11 mouse cellular contexts compared by ENCODE assay signal in the genomic region with DNA sequence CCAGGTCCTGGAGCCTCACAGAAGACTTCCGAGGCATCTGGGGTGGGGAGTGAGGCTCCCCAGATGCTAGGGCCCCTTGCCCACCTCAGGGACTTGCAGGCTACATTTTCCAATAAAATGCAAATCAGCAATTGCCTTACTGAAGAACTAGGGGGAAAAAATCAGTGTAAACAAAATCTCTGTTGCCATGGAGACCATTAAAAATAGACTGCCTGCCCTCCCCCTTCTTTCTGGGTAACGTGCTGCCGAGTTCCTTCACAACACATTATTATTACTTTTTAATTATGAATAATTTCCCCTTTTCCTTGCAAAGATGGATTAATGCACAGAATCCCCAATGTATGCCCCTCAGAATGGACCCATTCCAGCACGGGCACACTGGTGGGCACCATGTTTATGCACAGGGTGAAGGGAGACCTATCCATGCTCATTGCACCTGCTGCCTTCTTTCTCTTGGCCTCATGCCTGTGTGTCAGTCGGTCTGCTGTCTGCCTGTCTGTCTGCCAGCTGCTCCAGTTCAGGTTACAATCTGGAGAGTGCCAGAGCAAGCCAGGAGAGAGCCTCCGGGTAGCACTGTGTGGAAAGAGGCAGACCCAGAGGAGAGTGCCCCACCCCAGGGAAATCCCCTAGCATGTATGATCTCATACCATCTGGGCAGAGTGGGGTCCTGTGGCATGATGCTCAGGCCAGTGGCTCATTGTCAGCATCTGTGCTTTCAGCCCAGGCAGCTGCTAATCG.
A peak's percentile ranks its signal among the peaks of the same experiment; 100 is the strongest.
DNase-seq lines count a peak whose midpoint lies in the region; ATAC-seq and TF ChIP-seq lines count a peak whose summit lies in the region.
"Had no signal": no experiment of that assay in that cellular context is flagged by ENCODE, and none has a peak within 500 bp of the region (broad histone marks: within the 10 kb centered on the region; RNA-seq: fewer than 3 reads in every experiment).

No protein-coding gene starts in this region.

- H3K4me3 ChIP-seq in hindbrain, embryonic 11.5 days (ENCODE audit: low read depth, low read length), result no peak overlapping the region
- H3K4me3 ChIP-seq in hindbrain, embryonic 10.5 days, result no peak overlapping the region
- H3K4me3 ChIP-seq in C2C12 (ENCODE audit: insufficient read depth, poor library complexity, severe bottlenecking), result no peak overlapping the region
- no peak overlapping the region for H3K4me3 ChIP-seq in embryonic facial prominence, embryonic 15.5 days (replicated peaks)
- no peak overlapping the region for H3K4me3 ChIP-seq in midbrain, embryonic 15.5 days
- H3K4me3 ChIP-seq: embryonic facial prominence, embryonic 13.5 days; gastrocnemius, adult 2 months; limb, embryonic 15.5 days had no signal

- H3K27ac ChIP-seq in hindbrain, embryonic 11.5 days (ENCODE audit: low read depth, low read length), result 0 out of 2 replicates have a peak overlapping the region, but pooled peaks have one; percentile 0
- no peak overlapping the region for H3K27ac ChIP-seq in hindbrain, embryonic 10.5 days
- no peak overlapping the region for H3K27ac ChIP-seq in embryonic facial prominence, embryonic 15.5 days (replicated peaks)
- peak overlapping the region; percentile 59 for H3K27ac ChIP-seq in midbrain, embryonic 15.5 days
- H3K27ac ChIP-seq: embryonic facial prominence, embryonic 13.5 days; gastrocnemius, adult 2 months; limb, embryonic 15.5 days had no signal

- no peaks in the 10 kb centered on the region for H3K79me3 ChIP-seq in C2C12 (ENCODE audit: low read depth)

- H3K9me3 ChIP-seq in hindbrain, embryonic 11.5 days (ENCODE audit: control insufficient read depth, low read length), result no peaks in the 10 kb centered on the region
- no peaks in the 10 kb centered on the region for H3K9me3 ChIP-seq in hindbrain, embryonic 10.5 days
- no peaks in the 10 kb centered on the region for H3K9me3 ChIP-seq in embryonic facial prominence, embryonic 15.5 days (replicated peaks)
- no peaks in the 10 kb centered on the region for H3K9me3 ChIP-seq in midbrain, embryonic 15.5 days
- H3K9me3 ChIP-seq: embryonic facial prominence, embryonic 13.5 days; limb, embryonic 15.5 days had no signal

- H3K36me3 ChIP-seq in hindbrain, embryonic 11.5 days (ENCODE audit: control insufficient read depth, insufficient read depth, low read length), result no peaks in the 10 kb centered on the region
- H3K36me3 ChIP-seq in hindbrain, embryonic 10.5 days, result no peaks in the 10 kb centered on the region
- H3K36me3 ChIP-seq in C2C12 (ENCODE audit: control insufficient read depth, insufficient read depth), result no peaks in the 10 kb centered on the region
- H3K36me3 ChIP-seq in embryonic facial prominence, embryonic 15.5 days, result no peaks in the 10 kb centered on the region
- no peaks in the 10 kb centered on the region for H3K36me3 ChIP-seq in midbrain, embryonic 15.5 days (replicated peaks)
- H3K36me3 ChIP-seq: embryonic facial prominence, embryonic 13.5 days; limb, embryonic 15.5 days had no signal

- H3K79me2 ChIP-seq in C2C12 (ENCODE audit: control insufficient read depth, insufficient read depth), result no peaks in the 10 kb centered on the region

- DNase-seq in hindbrain, embryonic 11.5 days (ENCODE audit: low spot score), result no peak
- DNase-seq in hindbrain, embryonic 10.5 days (ENCODE audit: low spot score), result no peak
- DNase-seq in T-cell, adult 2 months (ENCODE audit: low spot score), result no peak
- no peak for DNase-seq in ovary, adult 18-20 months (ENCODE audit: low spot score)
- DNase-seq in spleen, adult 12 weeks (ENCODE audit: low spot score), result no peak
- DNase-seq: gastrocnemius, adult 2 months had no signal

- no peaks in the 10 kb centered on the region; the same call in 1 of the 2 replicates for H3K4me1 ChIP-seq in hindbrain, embryonic 11.5 days (replicated peaks; ENCODE audit: control insufficient read depth, insufficient read depth, low read length)
- H3K4me1 ChIP-seq in hindbrain, embryonic 10.5 days (replicated peaks), result peaks cover 27% of the 10 kb centered on the region
- H3K4me1 ChIP-seq in embryonic facial prominence, embryonic 15.5 days, result no peaks in the 10 kb centered on the region; the same call in 1 of the 2 replicates
- peaks cover 40% of the 10 kb centered on the region for H3K4me1 ChIP-seq in midbrain, embryonic 15.5 days
- H3K4me1 ChIP-seq: embryonic facial prominence, embryonic 13.5 days had no signal

- WGBS in hindbrain, embryonic 11.5 days, result 73% methylated on average over 7 of the region's 7 CpGs
- 66% methylated on average over 7 of the region's 7 CpGs for WGBS in hindbrain, embryonic 10.5 days
- 44% methylated on average over 7 of the region's 7 CpGs for WGBS in embryonic facial prominence, embryonic 15.5 days
- 44% methylated on average over 7 of the region's 7 CpGs for WGBS in midbrain, embryonic 15.5 days

- no peak overlapping the region for H3K9ac ChIP-seq in hindbrain, embryonic 11.5 days (ENCODE audit: low read depth, low read length)
- no peak overlapping the region for H3K9ac ChIP-seq in embryonic facial prominence, embryonic 15.5 days
- H3K9ac ChIP-seq in midbrain, embryonic 15.5 days, result no peak overlapping the region
- H3K9ac ChIP-seq: embryonic facial prominence, embryonic 13.5 days; limb, embryonic 15.5 days had no signal

- ATAC-seq in hindbrain, embryonic 11.5 days (ENCODE audit: low FRiP score), result no peak
- peak; percentile 62 for ATAC-seq in embryonic facial prominence, embryonic 15.5 days (ENCODE audit: insufficient number of reproducible peaks, low FRiP score, low TSS enrichment, low read depth)
- no peak for ATAC-seq in midbrain, embryonic 15.5 days (replicated peaks)

- no peak overlapping the region for H3ac ChIP-seq in C2C12 (ENCODE audit: control insufficient read depth, insufficient read length, low read depth)

- H3K4me2 ChIP-seq in hindbrain, embryonic 11.5 days (replicated peaks; ENCODE audit: low read depth, low read length), result no peak overlapping the region
- H3K4me2 ChIP-seq in embryonic facial prominence, embryonic 15.5 days (replicated peaks), result no peak overlapping the region
- H3K4me2 ChIP-seq in midbrain, embryonic 15.5 days, result no peak overlapping the region
- H3K4me2 ChIP-seq: embryonic facial prominence, embryonic 13.5 days; limb, embryonic 15.5 days had no signal

- TF ChIP-seq CTCF in C2C12 (IDR thresholded peaks at IDR 0.05; ENCODE audit: control insufficient read depth, insufficient read depth, insufficient read length), result no peak

- no peaks in the 10 kb centered on the region for H3K27me3 ChIP-seq in hindbrain, embryonic 11.5 days (ENCODE audit: control insufficient read depth, insufficient read depth, low read length)
- no peaks in the 10 kb centered on the region for H3K27me3 ChIP-seq in hindbrain, embryonic 10.5 days (ENCODE audit: insufficient read depth, poor library complexity, severe bottlenecking)
- peaks cover 20% of the 10 kb centered on the region for H3K27me3 ChIP-seq in C2C12 (ENCODE audit: control insufficient read depth, insufficient read depth, insufficient read length)
- H3K27me3 ChIP-seq in embryonic facial prominence, embryonic 15.5 days, result 0 out of 2 replicates have a peak, but pooled peaks cover under 1% of the 10 kb centered on the region
- H3K27me3 ChIP-seq in midbrain, embryonic 15.5 days (replicated peaks), result no peaks in the 10 kb centered on the region

TF ChIP-seq in C2C12, 6 proteins besides CTCF, POLR2A, EP300 and RAD21:
- TF ChIP-seq MAX (IDR thresholded peaks at IDR 0.05) (no peak), MYOD1 (IDR thresholded peaks at IDR 0.05; ENCODE audit: control insufficient read depth, insufficient read length, low read depth) (peak; percentile 36), FOSL1 (IDR thresholded peaks at IDR 0.05; ENCODE audit: insufficient read depth, low read length, poor library complexity, severe bottlenecking) (no peak), MYOG (IDR thresholded peaks at IDR 0.05; ENCODE audit: control insufficient read depth, extremely low read depth, insufficient read length) (no peak)
TF ChIP-seq in C2C12: peak in this region for 1.

Comparison
In these comparisons a context has a peak if more than half of its experiments do, and no peak if none do; other contexts are left out.
1. H3K27ac ChIP-seq: peak in hindbrain, embryonic 11.5 days (single experiment) and midbrain, embryonic 15.5 days (single experiment); none in hindbrain, embryonic 10.5 days (single experiment) and embryonic facial prominence, embryonic 15.5 days (single experiment).